Mouse (Mus musculus) liver, embryonic 13.5 days (tissue): ENCODE measurements around the gene Gm32717. TPM values are rescaled to one million over a fixed set of nuclear protein-coding genes. Genes with fewer than 3 reads are reported as not detected.
"Not testable (repeated sequence)": the region's sequence is repeated elsewhere in the genome, so short reads cannot be mapped to it uniquely, and the experiment has no call there.

ENCODE experiments used
- ATAC-seq: fragments of 200-750 bp; cut with Nextera tagmentation; 2 replicates; pipeline ENCODE4 v1.8.0; 2017; ENCODE audit warnings: low read depth, mild to moderate bottlenecking, moderate number of reproducible peaks, moderate library complexity
- DNase-seq: peaks from one replicate; pipeline ENCODE4 v3.0.0; 2022
- H3K27ac ChIP-seq: fragments of 300-500 bp; sonication (generic); 2 replicates; pipeline ENCODE4 v1.5.1; 2015; ENCODE audit warnings: moderate library complexity, mild to moderate bottlenecking, inconsistent platforms
- H3K27me3 ChIP-seq: fragments of 300-500 bp; sonication (generic); 2 replicates; pipeline ENCODE4 v1.6.1; 2015; ENCODE audit warnings: mild to moderate bottlenecking, inconsistent platforms
- H3K36me3 ChIP-seq: fragments of 300-500 bp; sonication (generic); 2 replicates; pipeline ENCODE4 v1.6.1; 2015; ENCODE audit warnings: mild to moderate bottlenecking, inconsistent platforms
- H3K4me1 ChIP-seq: fragments of 300-500 bp; sonication (generic); replicated peaks from 2 replicates; pipeline ENCODE4 v1.6.1; 2015; ENCODE audit warnings: inconsistent platforms
- H3K4me2 ChIP-seq: fragments of 300-500 bp; sonication (generic); 2 replicates; pipeline ENCODE4 v1.6.1; 2015; ENCODE audit warnings: inconsistent platforms, mild to moderate bottlenecking, moderate library complexity
- H3K4me3 ChIP-seq: fragments of 300-500 bp; sonication (generic); replicated peaks from 2 replicates; pipeline ENCODE4 v1.5.1; 2015; ENCODE audit warnings: mild to moderate bottlenecking, inconsistent platforms
- H3K9ac ChIP-seq: fragments of 300-500 bp; sonication (generic); 2 replicates; pipeline ENCODE4 v1.6.1; 2015; ENCODE audit warnings: mild to moderate bottlenecking, inconsistent platforms
- H3K9me3 ChIP-seq: fragments of 300-500 bp; sonication (generic); replicated peaks from 2 replicates; pipeline ENCODE4 v1.6.1; 2016; ENCODE audit warnings: inconsistent platforms
- WGBS: fragments of 180-500 bp; shearing (Covaris S2); methylation state at CpG from one replicate; pipeline ENCODE4 v1.1.7; 2015; ENCODE audit not compliant: insufficient replicate concordance; 5-methylcytosine and 5-hydroxymethylcytosine counted together
- polyA plus RNA-seq: library from polyadenylated mRNA; unstranded; fragments of >200 nt; fragmentation: Nextera tagmentation; extraction: Ambion mirVana; gene quantifications from 2 replicates; pipeline ENCODE4 v1.2.1, GENCODE M21; 2015

Gene Gm32717
- polyA plus RNA-seq: not detected in 2 replicates

DNA sequence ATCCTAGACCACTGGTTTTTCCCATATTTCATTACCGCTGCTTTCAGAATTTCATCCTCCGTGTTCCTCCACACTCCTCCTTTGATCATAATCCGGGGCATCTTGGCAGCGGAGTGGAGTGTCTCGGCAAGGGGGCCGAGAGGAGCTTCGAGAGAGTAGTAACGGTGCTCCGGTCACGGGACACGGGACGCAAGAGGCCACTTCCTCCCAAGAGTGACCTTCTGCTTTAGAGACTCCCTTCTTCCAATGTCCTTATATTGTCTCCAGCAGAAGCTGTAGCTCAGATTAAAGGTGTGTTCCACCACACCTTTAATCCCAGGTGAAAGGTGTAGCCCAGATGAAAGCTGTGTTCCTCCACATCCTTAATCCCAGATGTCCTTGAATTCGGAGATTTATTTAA lies at the start of gene Gm32717:
Gm32717 (minus strand) TSS at position 101 of the 400 bp plus-strand sequence.
- DNase-seq, H3K36me3 ChIP-seq, H3K27ac ChIP-seq, H3K9me3 ChIP-seq, H3K4me1 ChIP-seq, H3K9ac ChIP-seq, H3K4me2 ChIP-seq, H3K4me3 ChIP-seq, H3K27me3 ChIP-seq, ATAC-seq: not testable (repeated sequence)
- no CpG with 5 or more reads among the region's 13 CpGs for WGBS

DNA sequence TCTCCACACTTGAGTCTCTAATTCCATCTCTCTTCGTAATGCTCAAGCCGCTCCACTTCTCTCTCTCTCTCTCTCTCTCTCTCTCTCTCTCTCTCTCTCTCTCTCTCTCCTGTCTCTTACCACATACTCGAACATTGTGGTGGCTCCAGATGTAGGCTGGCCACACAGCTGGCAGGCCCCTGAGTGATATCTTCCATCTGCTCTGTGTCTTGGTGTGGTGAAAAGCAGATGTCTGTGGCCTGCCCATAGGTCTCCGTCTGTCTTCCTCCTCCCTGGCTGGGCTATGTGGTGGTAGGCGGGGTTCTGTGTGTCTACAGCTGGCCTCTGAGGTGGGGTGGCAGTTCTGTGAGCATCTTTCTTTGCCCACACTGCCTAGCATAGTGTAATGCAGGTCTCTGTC lies 42.4 kb upstream of the Gm32717 start:
- H3K27ac ChIP-seq, ATAC-seq, H3K4me2 ChIP-seq, DNase-seq, H3K36me3 ChIP-seq, H3K4me1 ChIP-seq, H3K9ac ChIP-seq, H3K27me3 ChIP-seq, H3K4me3 ChIP-seq, H3K9me3 ChIP-seq: not testable (repeated sequence)
- WGBS: 75% methylated on average over 3 of the region's 5 CpGs

DNA sequence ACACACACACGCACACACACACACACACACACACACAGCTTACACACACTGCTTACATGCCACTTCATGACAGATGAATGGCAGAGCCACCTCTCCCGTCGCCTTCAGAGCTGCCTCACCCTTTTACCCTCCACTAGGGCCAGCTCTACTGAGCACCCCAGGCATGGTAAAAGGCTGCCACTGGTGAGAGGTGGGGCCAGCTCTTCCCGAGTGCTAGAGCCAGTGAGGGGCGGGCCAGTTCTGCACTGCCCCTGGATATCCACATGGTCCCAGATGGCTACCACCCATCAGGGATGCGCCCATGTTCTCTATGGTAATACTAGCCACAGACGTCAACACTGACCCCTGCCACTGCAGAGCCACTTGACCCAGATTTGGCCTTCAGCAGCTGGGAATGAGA lies 42.0 kb upstream of the Gm32717 start:
- H3K27me3 ChIP-seq, DNase-seq, H3K36me3 ChIP-seq, H3K4me1 ChIP-seq, H3K9me3 ChIP-seq, H3K4me3 ChIP-seq, H3K27ac ChIP-seq, H3K9ac ChIP-seq, ATAC-seq, H3K4me2 ChIP-seq: not testable (repeated sequence)
- WGBS: 75% methylated on average over 6 of the region's 7 CpGs

DNA sequence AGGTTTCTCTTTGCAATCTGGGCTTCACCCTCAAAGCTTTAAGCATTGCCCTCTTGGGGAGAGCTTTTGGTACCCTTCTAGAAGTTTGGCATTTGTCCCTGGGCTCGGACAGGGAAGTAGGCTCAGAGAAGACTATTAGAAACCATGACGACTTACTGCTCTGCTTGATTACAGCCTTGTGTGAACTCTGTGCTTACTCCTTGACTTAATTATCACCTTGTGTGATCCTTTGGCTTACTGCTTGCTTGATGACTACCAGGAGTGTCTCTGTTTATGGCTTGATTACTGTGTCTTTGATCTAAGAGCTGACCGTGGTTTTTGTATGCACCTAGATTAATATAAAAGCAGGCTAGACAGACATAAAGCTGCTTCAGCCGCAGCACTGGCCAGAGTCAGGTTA lies 37.5 kb upstream of the Gm32717 start:
- not testable (repeated sequence) for H3K36me3 ChIP-seq

DNA sequence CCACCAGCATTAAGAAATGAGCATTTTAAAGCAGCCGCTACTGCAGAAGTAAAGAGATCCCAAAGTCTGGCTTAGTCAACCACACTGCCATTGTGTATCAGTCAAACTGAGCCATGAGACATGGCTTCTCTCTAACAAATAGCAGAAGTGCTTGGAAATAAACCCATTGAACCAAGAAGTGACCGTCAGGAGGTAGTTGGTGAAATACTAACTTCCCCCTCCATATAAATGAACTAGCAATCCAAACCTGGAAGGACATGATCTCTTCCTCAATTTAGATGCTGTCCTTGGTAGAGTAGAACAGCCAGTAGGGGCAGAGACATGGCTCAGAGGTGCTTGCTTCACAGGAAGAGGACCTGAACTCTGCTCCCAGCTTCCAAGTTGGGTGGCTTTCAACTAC lies 30.8 kb upstream of the Gm32717 start:
- H3K27ac ChIP-seq, ATAC-seq, H3K36me3 ChIP-seq, DNase-seq, H3K4me1 ChIP-seq, H3K9me3 ChIP-seq, H3K4me2 ChIP-seq, H3K9ac ChIP-seq, H3K27me3 ChIP-seq, H3K4me3 ChIP-seq: not testable (repeated sequence)
- WGBS: 100% methylated on average over 1 of the region's 2 CpGs

More for the DNA sequence above, 37.5 kb upstream of the Gm32717 start:
- not testable (repeated sequence) for ATAC-seq, H3K27me3 ChIP-seq, H3K4me3 ChIP-seq, H3K9me3 ChIP-seq, DNase-seq, H3K27ac ChIP-seq, H3K4me2 ChIP-seq, H3K4me1 ChIP-seq, H3K9ac ChIP-seq
- no CpG with 5 or more reads among the region's 4 CpGs for WGBS

DNA sequence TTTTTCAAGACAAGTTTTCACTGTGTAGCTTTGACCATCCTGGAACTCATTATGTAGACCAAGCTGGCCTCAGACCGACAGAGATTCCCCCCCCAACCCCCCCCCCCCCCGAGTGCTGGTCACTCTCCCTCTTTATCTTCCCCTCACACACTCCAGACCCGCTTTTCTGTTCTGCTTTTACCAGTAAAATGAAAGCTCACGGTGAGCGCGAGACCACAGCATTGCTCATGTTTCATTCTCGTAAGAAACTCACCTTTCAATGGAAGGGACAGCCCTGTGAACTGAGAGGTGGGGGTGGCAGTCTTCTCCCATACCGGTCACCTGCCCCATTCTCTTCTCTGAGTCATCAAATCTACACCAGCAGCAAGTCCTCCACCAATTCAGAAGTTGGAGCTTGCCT lies 28.2 kb upstream of the Gm32717 start:
- not testable (repeated sequence) for H3K36me3 ChIP-seq, H3K4me2 ChIP-seq, H3K4me1 ChIP-seq, H3K9ac ChIP-seq, H3K27ac ChIP-seq, ATAC-seq, H3K4me3 ChIP-seq, DNase-seq, H3K27me3 ChIP-seq, H3K9me3 ChIP-seq
- WGBS: 59% methylated on average over 2 of the region's 8 CpGs

DNA sequence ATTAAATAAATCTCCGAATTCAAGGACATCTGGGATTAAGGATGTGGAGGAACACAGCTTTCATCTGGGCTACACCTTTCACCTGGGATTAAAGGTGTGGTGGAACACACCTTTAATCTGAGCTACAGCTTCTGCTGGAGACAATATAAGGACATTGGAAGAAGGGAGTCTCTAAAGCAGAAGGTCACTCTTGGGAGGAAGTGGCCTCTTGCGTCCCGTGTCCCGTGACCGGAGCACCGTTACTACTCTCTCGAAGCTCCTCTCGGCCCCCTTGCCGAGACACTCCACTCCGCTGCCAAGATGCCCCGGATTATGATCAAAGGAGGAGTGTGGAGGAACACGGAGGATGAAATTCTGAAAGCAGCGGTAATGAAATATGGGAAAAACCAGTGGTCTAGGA lies 17.8 kb upstream of the Gm32717 start, which contains the start of gene Gm32802:
Gm32802 (plus strand) TSS at position 301 of the 400 bp plus-strand sequence.
- ATAC-seq, H3K9me3 ChIP-seq, H3K27ac ChIP-seq, H3K4me2 ChIP-seq, H3K9ac ChIP-seq, H3K4me1 ChIP-seq, DNase-seq, H3K27me3 ChIP-seq, H3K36me3 ChIP-seq, H3K4me3 ChIP-seq: not testable (repeated sequence)
- WGBS: no CpG with 5 or more reads among the region's 13 CpGs

DNA sequence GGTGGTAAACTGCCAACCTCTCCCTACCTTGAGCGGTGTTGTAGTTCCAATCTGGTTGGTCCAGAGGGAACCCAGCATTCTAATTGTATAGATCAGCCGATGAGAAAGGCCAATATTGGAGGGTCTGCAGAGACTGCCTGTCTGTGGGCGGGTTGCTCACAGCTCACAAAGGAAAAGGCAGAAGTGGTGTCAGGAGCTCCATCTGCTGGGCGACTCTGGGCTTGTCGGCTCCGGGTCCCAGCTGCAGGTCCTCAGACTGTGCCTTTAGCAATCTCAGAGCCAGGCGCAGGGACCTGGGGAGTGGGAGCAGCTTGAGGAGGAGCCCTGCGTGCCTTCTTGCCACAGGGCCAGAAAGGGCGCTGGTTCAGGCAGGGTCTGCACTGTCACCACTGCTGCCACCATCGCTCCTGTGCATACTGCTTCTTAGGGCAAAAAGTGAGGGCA lies 10.3 kb upstream of the Gm32717 start:
- ATAC-seq (no peak), DNase-seq (no peak)
- H3K4me2 ChIP-seq: no peak overlapping the region
- H3K9me3 ChIP-seq: no peaks in the 10 kb centered on the region
- no peaks in the 10 kb centered on the region for H3K4me1 ChIP-seq
- WGBS: 55% methylated on average over 10 of the region's 10 CpGs
- H3K27me3 ChIP-seq: no peaks in the 10 kb centered on the region
- no peaks in the 10 kb centered on the region for H3K36me3 ChIP-seq
- H3K9ac ChIP-seq: no peak overlapping the region
- no peak overlapping the region for H3K27ac ChIP-seq
- H3K4me3 ChIP-seq: no peak overlapping the region

DNA sequence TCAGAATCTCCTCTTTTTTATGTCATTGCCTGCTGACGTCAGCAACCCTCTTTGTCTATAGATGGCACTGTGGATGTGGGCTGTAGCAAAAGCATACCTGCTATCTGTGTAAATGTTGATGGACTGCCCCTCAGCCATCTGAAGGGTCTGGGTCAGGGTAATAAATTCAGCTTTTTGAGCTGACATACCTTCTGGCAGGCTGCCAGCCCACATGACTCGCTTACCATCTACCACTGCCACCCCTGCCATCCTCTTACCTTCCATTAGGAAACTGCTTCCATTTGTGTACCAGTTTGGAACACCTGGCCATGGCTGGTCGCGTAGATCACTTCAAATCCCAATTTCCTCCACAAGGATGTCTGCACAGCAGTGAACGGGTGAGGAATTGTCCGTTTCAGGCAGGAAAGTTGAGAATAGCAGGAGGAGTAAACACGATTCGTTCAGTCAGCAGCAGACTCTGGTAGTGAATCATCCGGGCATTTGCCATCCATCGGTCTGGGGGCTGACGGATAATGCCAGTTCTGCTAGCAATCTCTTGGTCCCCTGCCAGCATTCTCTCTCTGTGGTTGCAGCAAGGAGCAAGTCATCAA lies 8.5 kb upstream of the Gm32717 start:
- H3K9me3 ChIP-seq, H3K4me1 ChIP-seq, H3K36me3 ChIP-seq, H3K27ac ChIP-seq, H3K27me3 ChIP-seq, H3K4me3 ChIP-seq, H3K9ac ChIP-seq, H3K4me2 ChIP-seq, ATAC-seq, DNase-seq: not testable (repeated sequence)
- WGBS: 74% methylated on average over 11 of the region's 11 CpGs

DNA sequence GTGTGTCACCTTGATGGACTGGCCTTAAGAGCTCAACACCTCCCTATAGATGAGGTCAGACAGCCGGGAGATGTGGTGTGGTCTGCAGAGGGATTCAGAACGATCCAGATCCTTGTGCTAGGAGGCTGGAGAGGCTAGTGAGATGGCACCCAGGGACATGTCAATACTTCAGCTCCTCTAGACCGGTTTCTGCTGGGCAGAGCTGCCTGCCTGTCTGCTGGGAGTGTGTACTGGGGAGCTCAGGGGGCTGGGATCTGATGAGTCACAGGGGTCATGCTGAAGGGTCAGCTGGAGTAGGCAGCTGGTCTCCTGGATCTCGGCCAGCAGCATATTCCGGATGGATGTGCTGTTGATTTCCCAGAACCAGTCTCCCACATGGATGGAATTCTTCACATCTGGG lies 8.0 kb downstream of the Gm32717 start:
- not testable (repeated sequence) for H3K4me3 ChIP-seq, DNase-seq, H3K4me1 ChIP-seq, H3K27ac ChIP-seq, ATAC-seq, H3K36me3 ChIP-seq, H3K9me3 ChIP-seq, H3K4me2 ChIP-seq, H3K9ac ChIP-seq, H3K27me3 ChIP-seq
- no CpG with 5 or more reads among the region's 5 CpGs for WGBS

DNA sequence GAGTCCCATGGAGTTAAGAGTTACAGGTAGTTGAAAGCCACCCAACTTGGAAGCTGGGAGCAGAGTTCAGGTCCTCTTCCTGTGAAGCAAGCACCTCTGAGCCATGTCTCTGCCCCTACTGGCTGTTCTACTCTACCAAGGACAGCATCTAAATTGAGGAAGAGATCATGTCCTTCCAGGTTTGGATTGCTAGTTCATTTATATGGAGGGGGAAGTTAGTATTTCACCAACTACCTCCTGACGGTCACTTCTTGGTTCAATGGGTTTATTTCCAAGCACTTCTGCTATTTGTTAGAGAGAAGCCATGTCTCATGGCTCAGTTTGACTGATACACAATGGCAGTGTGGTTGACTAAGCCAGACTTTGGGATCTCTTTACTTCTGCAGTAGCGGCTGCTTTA lies 13.0 kb downstream of the Gm32717 start:
- not testable (repeated sequence) for H3K4me2 ChIP-seq, H3K36me3 ChIP-seq, ATAC-seq, H3K27me3 ChIP-seq, H3K9me3 ChIP-seq, H3K4me3 ChIP-seq, H3K27ac ChIP-seq, H3K4me1 ChIP-seq, H3K9ac ChIP-seq, DNase-seq
- no CpG with 5 or more reads among the region's 2 CpGs for WGBS

DNA sequence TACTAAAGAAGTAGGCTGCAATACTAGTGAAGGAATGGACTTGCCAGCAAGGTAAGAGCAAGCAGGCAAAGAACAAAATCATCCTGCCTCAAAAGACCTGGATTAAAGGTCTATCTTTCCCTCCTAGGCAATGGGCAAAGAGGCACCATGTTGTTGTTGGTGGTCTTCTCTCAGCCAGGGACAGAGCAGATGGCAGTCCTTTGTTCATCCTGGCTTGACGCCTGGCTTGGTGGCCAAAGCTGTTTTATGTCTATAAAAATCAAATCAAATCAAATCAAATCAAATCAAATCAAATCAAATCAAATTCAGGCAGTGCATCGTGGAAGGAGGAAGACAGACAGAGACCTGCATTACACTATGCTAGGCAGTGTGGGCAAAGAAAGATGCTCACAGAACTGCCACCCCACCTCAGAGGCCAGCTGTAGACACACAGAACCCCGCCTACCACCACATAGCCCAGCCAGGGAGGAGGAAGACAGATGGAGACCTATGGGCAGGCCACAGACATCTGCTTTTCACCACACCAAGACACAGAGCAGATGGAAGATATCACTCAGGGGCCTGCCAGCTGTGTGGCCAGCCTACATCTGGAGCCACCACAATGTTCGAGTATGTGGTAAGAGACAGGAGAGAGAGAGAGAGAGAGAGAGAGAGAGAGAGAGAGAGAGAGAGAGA lies 24.7 kb downstream of the Gm32717 start:
- not testable (repeated sequence) for H3K36me3 ChIP-seq, ATAC-seq, H3K4me2 ChIP-seq, H3K4me1 ChIP-seq, H3K9me3 ChIP-seq, H3K27me3 ChIP-seq, H3K27ac ChIP-seq, DNase-seq, H3K9ac ChIP-seq, H3K4me3 ChIP-seq
- WGBS: 56% methylated on average over 2 of the region's 4 CpGs
